Mouse (Mus musculus) kidney, adult 8-10 months (tissue): ENCODE results near the gene Egfl8.

Experiments
- DNase-seq, 2 experiments: peaks; one replicate each; pipeline ENCODE4 v3.0.0; 2022

Gene Egfl8

GRCm38 (mm10) chr17:34615871-34616270 is at the start of gene Egfl8:
Egfl8 (minus strand) TSS chr17:34615971.
- no peak for DNase-seq

- DNase-seq, result no peak
These were observed 48.7 kb upstream of the Egfl8 start for GRCm38 (mm10) chr17:34664472-34664871.

GRCm38 (mm10) chr17:34663558-34663957 is 47.8 kb upstream of the Egfl8 start:
- DNase-seq, result no peak

- no peak for DNase-seq
These were observed 47.2 kb upstream of the Egfl8 start for GRCm38 (mm10) chr17:34662978-34663377.

- no peak for DNase-seq
These were observed 46.7 kb upstream of the Egfl8 start for GRCm38 (mm10) chr17:34662468-34662867.

- DNase-seq, result peak; percentile 60 to 72
These were observed 45.4 kb upstream of the Egfl8 start for GRCm38 (mm10) chr17:34661121-34661591.

GRCm38 (mm10) chr17:34660259-34660820 is 44.6 kb upstream of the Egfl8 start:
- DNase-seq, result no peak

- DNase-seq, result no peak
These were observed 44.1 kb upstream of the Egfl8 start for GRCm38 (mm10) chr17:34659897-34660214.

- peak in 1 of 2 experiments; percentile 48 for DNase-seq
These were observed 43.6 kb upstream of the Egfl8 start for GRCm38 (mm10) chr17:34659181-34659896.

- DNase-seq, result no peak
These were observed 42.8 kb upstream of the Egfl8 start for GRCm38 (mm10) chr17:34658591-34658990.

GRCm38 (mm10) chr17:34658145-34658544 is 42.4 kb upstream of the Egfl8 start:
- no peak for DNase-seq

- no peak for DNase-seq
These were observed 41.5 kb upstream of the Egfl8 start for GRCm38 (mm10) chr17:34657271-34657670.

GRCm38 (mm10) chr17:34656666-34657065 is 40.9 kb upstream of the Egfl8 start:
- DNase-seq, result no peak

GRCm38 (mm10) chr17:34655581-34655991 is 39.8 kb upstream of the Egfl8 start:
- DNase-seq, result peak; percentile 88 to 92

GRCm38 (mm10) chr17:34655160-34655559 is 39.4 kb upstream of the Egfl8 start:
- peak; percentile 58 to 80 for DNase-seq

- no peak for DNase-seq
These were observed 38.6 kb upstream of the Egfl8 start for GRCm38 (mm10) chr17:34654392-34654791.

GRCm38 (mm10) chr17:34653746-34654285 is 38.0 kb upstream of the Egfl8 start:
- peak in 1 of 2 experiments; percentile 55 for DNase-seq

GRCm38 (mm10) chr17:34652985-34653384 is 37.2 kb upstream of the Egfl8 start:
- DNase-seq, result no peak

- no peak for DNase-seq
These were observed 36.8 kb upstream of the Egfl8 start for GRCm38 (mm10) chr17:34652546-34652945.

GRCm38 (mm10) chr17:34651507-34652221 is 35.9 kb upstream of the Egfl8 start:
- peak; percentile 56 to 66 for DNase-seq

- no peak for DNase-seq
These were observed 35.0 kb upstream of the Egfl8 start for GRCm38 (mm10) chr17:34650781-34651180.

GRCm38 (mm10) chr17:34649106-34649864 is 33.5 kb upstream of the Egfl8 start:
- no peak for DNase-seq
